Mouse (Mus musculus): Measurements from ENCODE around the gene Rab3b. TPM values are rescaled to one million over a fixed set of nuclear protein-coding genes. Genes with fewer than 3 reads are reported as not detected.

Rab3b gene
- polyA plus RNA-seq, 1 experiment from 2014 or later: 14.5 TPM

DNA sequence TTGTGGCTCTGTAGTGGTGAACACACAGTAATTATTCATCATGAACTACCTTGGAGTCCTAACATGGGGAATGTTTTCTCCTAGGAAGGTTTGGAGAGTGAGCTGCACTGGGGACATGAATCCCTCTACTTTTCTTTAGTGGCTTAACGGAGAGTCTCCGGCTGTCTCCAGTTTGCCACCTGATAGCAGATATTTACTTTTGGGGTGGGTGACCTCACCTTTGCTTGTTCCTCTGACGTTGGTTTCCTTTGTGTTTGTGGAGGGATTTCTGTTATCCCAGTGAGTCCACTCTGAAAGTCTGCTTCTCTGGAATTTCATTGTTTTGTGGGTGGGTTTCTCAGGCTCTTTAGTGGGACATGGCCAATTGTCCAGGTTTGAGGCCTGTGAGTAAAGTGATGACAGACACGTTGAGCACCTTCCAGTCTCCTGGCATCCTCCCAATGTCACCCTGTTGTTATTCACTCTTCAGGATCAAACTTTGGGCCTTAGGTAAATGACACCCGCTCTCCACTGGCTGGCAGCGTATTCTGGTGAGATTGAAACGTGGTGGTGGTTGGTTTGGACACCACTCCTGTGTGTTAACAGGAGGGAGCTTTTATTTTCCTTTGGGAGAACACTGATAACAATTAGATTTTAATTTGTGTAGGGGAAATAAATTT, 36.8 kb upstream of the Rab3b start:
- WGBS: 73% methylated on average over 7 of the region's 7 CpGs
- ATAC-seq (replicated peaks; ENCODE audit: low FRiP score, low TSS enrichment, low read depth) (0 out of 2 replicates have a peak, but pooled peaks have one; percentile 42), DNase-seq (ENCODE audit: low spot score) (no peak)
- H3K27ac ChIP-seq (ENCODE audit: low read depth): peak overlapping the region; percentile 54
- no peaks in the 10 kb centered on the region for H3K27me3 ChIP-seq (replicated peaks; ENCODE audit: control insufficient read depth, insufficient read depth, low read length)
- H3K4me2 ChIP-seq (ENCODE audit: low read length): no peak overlapping the region
- no peaks in the 10 kb centered on the region for H3K36me3 ChIP-seq (ENCODE audit: control insufficient read depth, insufficient read depth, low read length)
- no peak overlapping the region for H3K4me3 ChIP-seq (ENCODE audit: low read depth, low read length)
- no peak overlapping the region for H3K9ac ChIP-seq (ENCODE audit: low read length)
- H3K4me1 ChIP-seq (replicated peaks; ENCODE audit: control insufficient read depth, insufficient read depth, low read length): no peaks in the 10 kb centered on the region; the same call in 1 of the 2 replicates
- H3K9me3 ChIP-seq (ENCODE audit: control insufficient read depth, low read length): no peaks in the 10 kb centered on the region

DNA sequence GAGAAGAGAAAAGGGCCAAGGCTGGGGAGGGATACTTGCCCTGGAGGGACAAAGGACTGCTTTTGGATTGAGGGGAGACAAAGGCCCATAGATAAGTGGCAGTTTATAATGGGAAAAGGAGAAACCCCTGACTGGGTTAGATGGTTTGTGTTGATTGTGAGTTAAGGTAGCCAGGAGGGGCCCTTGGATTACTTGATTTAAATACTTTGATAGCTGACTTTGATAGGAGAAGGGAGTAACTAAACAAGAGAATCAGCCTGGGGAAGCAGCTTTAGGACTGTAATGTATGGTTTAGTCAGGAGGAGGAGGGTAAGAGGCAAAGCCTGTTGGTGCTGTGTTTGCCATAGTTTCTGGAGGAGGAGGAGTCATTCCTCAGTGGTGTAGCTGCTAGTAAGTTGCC, 35.5 kb upstream of the Rab3b start:
- no peak for ATAC-seq (replicated peaks; ENCODE audit: low FRiP score, low TSS enrichment, low read depth)
- H3K36me3 ChIP-seq (ENCODE audit: control insufficient read depth, insufficient read depth, low read length): no peaks in the 10 kb centered on the region

DNA sequence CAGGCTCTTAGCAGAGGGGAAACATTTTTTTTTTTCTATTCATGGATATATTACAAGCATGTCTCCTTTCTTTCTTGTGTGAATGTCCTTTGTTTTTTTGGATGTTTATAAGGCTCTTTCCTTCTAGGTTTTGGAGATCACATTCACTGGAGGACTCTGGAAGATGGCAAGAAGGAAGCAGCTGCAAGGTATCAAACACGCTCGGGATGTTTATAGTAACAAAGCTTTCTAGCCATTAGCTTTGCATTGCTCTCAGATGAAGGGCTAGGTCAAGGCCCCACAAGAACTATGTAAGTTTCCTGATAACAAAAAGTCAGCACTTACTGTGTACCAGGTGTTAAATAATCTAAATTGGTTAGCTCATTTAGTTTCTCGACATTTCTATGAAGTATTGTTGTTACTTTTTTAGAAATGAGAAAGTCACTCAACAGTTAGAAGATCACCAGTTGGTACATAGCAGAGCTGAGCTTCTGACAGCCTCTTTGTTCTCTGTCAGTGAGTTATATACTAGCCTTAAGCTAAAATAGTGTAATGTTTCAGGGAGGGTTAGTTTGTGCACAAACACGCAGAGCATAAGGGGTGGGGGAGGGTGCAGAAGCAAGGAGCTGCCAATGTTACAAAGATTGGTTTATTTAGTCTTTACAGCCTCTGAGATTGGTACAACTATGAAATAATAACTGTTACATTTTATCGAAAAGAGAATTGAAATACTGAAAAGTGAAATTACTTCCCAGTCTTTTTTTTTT, 32.9 kb upstream of the Rab3b start:
- Histone ChIP-seq H3K9ac (ENCODE audit: low read length) (no peak overlapping the region), H3K36me3 (ENCODE audit: control insufficient read depth, insufficient read depth, low read length) (peaks cover 12% of the 10 kb centered on the region; the same call in 1 of the 2 replicates), H3K4me1 (replicated peaks; ENCODE audit: control insufficient read depth, insufficient read depth, low read length) (peaks cover 13% of the 10 kb centered on the region), H3K9me3 (ENCODE audit: control insufficient read depth, low read length) (no peaks in the 10 kb centered on the region), H3K4me3 (ENCODE audit: low read depth, low read length) (no peak overlapping the region), H3K4me2 (ENCODE audit: low read length) (no peak overlapping the region), H3K27ac (ENCODE audit: low read depth) (peak overlapping the region; percentile 54), H3K27me3 (replicated peaks; ENCODE audit: control insufficient read depth, insufficient read depth, low read length) (no peaks in the 10 kb centered on the region)
- DNase-seq (ENCODE audit: low spot score): no peak
- no peak for ATAC-seq (replicated peaks; ENCODE audit: low FRiP score, low TSS enrichment, low read depth)
- WGBS: 53% methylated on average over 5 of the region's 5 CpGs

More for the DNA sequence above, 35.5 kb upstream of the Rab3b start:
- no peaks in the 10 kb centered on the region for H3K27me3 ChIP-seq (replicated peaks; ENCODE audit: control insufficient read depth, insufficient read depth, low read length)
- no peak for DNase-seq (ENCODE audit: low spot score)
- H3K4me3 ChIP-seq (ENCODE audit: low read depth, low read length): no peak overlapping the region
- no peak overlapping the region for H3K9ac ChIP-seq (ENCODE audit: low read length)
- no peaks in the 10 kb centered on the region for H3K9me3 ChIP-seq (ENCODE audit: control insufficient read depth, low read length)
- no peak overlapping the region for H3K4me2 ChIP-seq (ENCODE audit: low read length)
- peaks cover under 1% of the 10 kb centered on the region; the same call in 1 of the 2 replicates for H3K4me1 ChIP-seq (replicated peaks; ENCODE audit: control insufficient read depth, insufficient read depth, low read length)
- no peak overlapping the region for H3K27ac ChIP-seq (ENCODE audit: low read depth)

DNA sequence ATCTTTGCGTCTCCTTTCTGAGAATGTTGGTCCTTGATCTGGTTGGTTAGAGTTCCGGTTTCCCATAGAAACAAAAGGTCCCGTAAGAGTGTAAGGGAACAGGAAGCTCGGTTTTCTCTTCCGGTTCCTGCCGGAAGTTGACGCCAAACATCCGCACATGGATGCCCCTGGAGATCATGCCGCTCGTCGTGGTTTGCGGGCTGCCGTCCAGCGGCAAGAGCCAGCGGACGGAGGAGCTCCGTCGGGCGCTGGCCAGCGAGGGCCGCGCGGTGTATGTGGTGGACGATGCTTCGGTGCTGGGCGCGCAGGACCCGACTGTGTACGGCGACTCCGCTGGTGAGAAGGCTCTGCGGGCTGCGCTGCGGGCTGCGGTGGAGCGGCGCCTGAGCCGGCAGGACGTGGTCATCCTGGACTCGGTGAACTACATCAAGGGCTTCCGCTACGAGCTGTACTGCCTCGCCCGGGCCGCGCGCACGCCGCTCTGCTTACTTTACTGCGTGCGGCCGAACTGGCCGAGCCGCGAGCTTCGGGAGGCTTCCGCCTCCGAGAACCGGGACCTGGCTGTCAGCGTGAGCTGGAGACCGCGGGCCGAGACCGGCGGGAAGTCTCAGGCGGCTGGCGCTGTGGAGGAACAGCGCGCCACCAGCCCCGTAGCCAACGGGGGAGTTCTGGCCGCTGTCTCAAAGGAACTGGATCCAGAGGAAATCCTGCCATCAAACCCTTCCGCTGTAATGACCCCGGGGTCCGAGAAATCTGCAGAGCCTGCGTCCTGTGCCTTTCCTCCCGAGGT, 31.0 kb upstream of the Rab3b start, which contains the start of gene Kti12:
Kti12 (plus strand) TSS at position 71 of the 790 bp plus-strand sequence.
- Histone ChIP-seq H3K4me3 (ENCODE audit: low read depth, low read length) (peak within 1 kb of the TSS; percentile 94), H3K4me2 (ENCODE audit: low read length) (peak within 1 kb of the TSS; percentile 92), H3K27ac (ENCODE audit: low read depth) (peak within 1 kb of the TSS; percentile 89), H3K9me3 (ENCODE audit: control insufficient read depth, low read length) (no peaks in the 10 kb centered on the region), H3K4me1 (replicated peaks; ENCODE audit: control insufficient read depth, insufficient read depth, low read length) (peaks cover 13% of the 10 kb centered on the region), H3K27me3 (replicated peaks; ENCODE audit: control insufficient read depth, insufficient read depth, low read length) (no peaks in the 10 kb centered on the region), H3K9ac (ENCODE audit: low read length) (peak within 1 kb of the TSS; percentile 90), H3K36me3 (ENCODE audit: control insufficient read depth, insufficient read depth, low read length) (peaks cover 16% of the 10 kb centered on the region; the same call in 1 of the 2 replicates)
- under 1% methylated on average over 77 of the region's 77 CpGs for WGBS
- peak; percentile 84 for DNase-seq (ENCODE audit: low spot score)
- ATAC-seq (replicated peaks; ENCODE audit: low FRiP score, low TSS enrichment, low read depth): peak; percentile 88

DNA sequence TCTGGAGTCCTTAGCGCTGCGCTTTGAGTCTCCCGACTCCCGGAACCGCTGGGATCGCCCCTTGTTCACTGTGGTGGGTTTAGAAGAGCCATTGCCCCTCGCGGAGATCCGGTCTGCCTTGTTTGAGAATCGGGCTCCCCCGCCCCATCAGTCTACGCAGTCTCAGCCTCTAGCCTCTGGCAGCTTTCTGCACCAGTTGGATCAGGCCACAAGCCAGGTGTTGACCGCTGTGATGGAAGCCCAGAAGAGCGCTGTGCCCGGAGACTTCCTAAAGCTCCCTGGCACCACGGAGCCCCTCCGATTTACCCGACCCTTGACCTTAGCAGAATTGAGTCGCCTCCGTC, 30.4 kb upstream of the Rab3b start, which contains the start of gene A730015C16Rik:
A730015C16Rik (minus strand) TSS at position 115 of the 344 bp plus-strand sequence.
- peaks cover 13% of the 10 kb centered on the region for H3K4me1 ChIP-seq (replicated peaks; ENCODE audit: control insufficient read depth, insufficient read depth, low read length)
- no peaks in the 10 kb centered on the region for H3K27me3 ChIP-seq (replicated peaks; ENCODE audit: control insufficient read depth, insufficient read depth, low read length)
- peak within 1 kb of the TSS; percentile 92 for H3K4me2 ChIP-seq (ENCODE audit: low read length)
- peak within 1 kb of the TSS; percentile 89 for H3K27ac ChIP-seq (ENCODE audit: low read depth)
- H3K36me3 ChIP-seq (ENCODE audit: control insufficient read depth, insufficient read depth, low read length): peaks cover 21% of the 10 kb centered on the region; the same call in 1 of the 2 replicates
- H3K9me3 ChIP-seq (ENCODE audit: control insufficient read depth, low read length): no peaks in the 10 kb centered on the region
- DNase-seq (ENCODE audit: low spot score) (no peak), ATAC-seq (replicated peaks; ENCODE audit: low FRiP score, low TSS enrichment, low read depth) (no peak)
- H3K9ac ChIP-seq (ENCODE audit: low read length): peak within 1 kb of the TSS; percentile 90
- WGBS: 7% methylated on average over 20 of the region's 20 CpGs
- peak within 1 kb of the TSS; percentile 94 for H3K4me3 ChIP-seq (ENCODE audit: low read depth, low read length)

DNA sequence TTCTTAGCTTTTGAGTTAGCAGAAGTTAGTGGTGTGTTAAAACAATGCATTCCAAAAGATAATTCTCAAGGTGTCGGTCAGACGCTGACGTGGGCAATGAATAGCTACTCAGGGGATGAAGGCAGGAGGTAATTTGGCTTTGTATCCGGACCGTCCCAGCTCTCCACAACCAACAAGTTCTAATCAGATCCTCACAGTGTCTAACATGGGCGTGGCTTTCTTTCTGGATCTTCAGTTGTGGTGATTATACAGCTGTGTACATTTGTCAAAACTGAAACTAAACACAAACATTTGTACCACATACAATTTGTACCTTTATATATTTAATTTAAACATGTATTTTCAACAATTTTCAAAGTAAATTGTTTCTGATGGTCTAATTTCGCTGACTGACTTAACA, 12.1 kb upstream of the Rab3b start:
- Histone ChIP-seq H3K9ac (ENCODE audit: low read length) (no peak overlapping the region), H3K4me1 (replicated peaks; ENCODE audit: control insufficient read depth, insufficient read depth, low read length) (no peaks in the 10 kb centered on the region), H3K9me3 (ENCODE audit: control insufficient read depth, low read length) (no peaks in the 10 kb centered on the region), H3K36me3 (ENCODE audit: control insufficient read depth, insufficient read depth, low read length) (peaks cover 21% of the 10 kb centered on the region), H3K4me2 (ENCODE audit: low read length) (no peak overlapping the region), H3K27me3 (replicated peaks; ENCODE audit: control insufficient read depth, insufficient read depth, low read length) (no peaks in the 10 kb centered on the region), H3K27ac (ENCODE audit: low read depth) (no peak overlapping the region), H3K4me3 (ENCODE audit: low read depth, low read length) (no peak overlapping the region)
- DNase-seq (ENCODE audit: low spot score) (no peak), ATAC-seq (replicated peaks; ENCODE audit: low FRiP score, low TSS enrichment, low read depth) (no peak)
- 77% methylated on average over 7 of the region's 7 CpGs for WGBS

DNA sequence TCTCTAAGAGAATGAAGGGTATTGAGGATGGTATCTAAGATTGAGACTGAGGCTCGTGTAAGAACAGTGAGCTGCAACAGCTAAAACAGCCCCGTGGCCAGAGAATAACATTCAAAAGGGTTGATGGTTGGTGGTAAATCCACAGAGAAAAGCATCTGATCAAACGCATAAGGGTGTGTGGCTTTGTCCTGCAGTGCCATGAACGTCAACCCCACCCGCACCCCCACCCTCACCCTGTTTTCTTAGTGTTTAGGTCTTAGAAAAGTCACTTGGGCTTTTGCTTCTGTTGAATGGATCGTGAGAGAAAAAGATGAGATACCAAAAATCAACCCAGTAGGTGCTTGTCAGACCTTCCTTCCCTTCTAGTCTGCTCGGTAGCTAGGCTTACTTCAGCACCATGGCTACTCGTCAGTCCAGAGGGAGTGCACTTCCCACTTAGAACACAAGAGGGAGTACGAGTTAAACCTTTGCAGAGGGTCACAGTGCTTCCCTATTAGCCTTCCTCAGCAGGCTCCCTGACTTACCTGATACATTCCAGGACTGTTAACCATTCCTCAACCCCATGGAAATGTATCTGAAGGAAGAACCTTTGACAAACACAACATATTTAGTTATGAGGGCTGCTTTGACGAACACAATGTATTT, 9.0 kb upstream of the Rab3b start:
- Histone ChIP-seq H3K9me3 (ENCODE audit: control insufficient read depth, low read length) (no peaks in the 10 kb centered on the region), H3K4me3 (ENCODE audit: low read depth, low read length) (no peak overlapping the region), H3K27me3 (replicated peaks; ENCODE audit: control insufficient read depth, insufficient read depth, low read length) (no peaks in the 10 kb centered on the region), H3K4me2 (ENCODE audit: low read length) (no peak overlapping the region), H3K27ac (ENCODE audit: low read depth) (no peak overlapping the region), H3K36me3 (ENCODE audit: control insufficient read depth, insufficient read depth, low read length) (no peaks in the 10 kb centered on the region), H3K9ac (ENCODE audit: low read length) (no peak overlapping the region), H3K4me1 (replicated peaks; ENCODE audit: control insufficient read depth, insufficient read depth, low read length) (no peaks in the 10 kb centered on the region)
- WGBS: 35% methylated on average over 10 of the region's 10 CpGs
- DNase-seq (ENCODE audit: low spot score) (peak; percentile 94), ATAC-seq (replicated peaks; ENCODE audit: low FRiP score, low TSS enrichment, low read depth) (peak; percentile 74; the same call in 1 of the 2 replicates)

DNA sequence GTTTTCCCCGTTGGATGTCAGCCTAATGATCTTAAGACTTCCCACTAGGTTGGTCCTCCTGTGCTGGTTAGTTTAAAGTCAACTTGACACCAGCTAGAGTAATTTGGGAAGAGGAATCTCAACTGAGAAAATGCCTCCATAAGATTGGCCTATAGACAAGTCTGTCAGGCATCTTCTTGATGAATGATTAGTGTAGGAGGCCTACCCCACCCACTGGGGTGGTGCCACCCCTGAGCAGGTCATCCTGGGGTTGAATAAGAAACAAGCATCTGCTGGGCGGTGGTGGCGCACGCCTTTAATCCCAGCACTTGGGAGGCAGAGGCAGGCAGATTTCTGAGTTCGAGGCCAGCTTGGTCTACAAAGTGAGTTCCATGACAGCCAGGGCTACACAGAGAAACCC, 5.1 kb upstream of the Rab3b start:
- Histone ChIP-seq H3K4me2 (ENCODE audit: low read length) (no peak overlapping the region), H3K9ac (ENCODE audit: low read length) (no peak overlapping the region), H3K36me3 (ENCODE audit: control insufficient read depth, insufficient read depth, low read length) (no peaks in the 10 kb centered on the region), H3K27ac (ENCODE audit: low read depth) (no peak overlapping the region), H3K9me3 (ENCODE audit: control insufficient read depth, low read length) (no peaks in the 10 kb centered on the region), H3K4me1 (replicated peaks; ENCODE audit: control insufficient read depth, insufficient read depth, low read length) (no peaks in the 10 kb centered on the region), H3K27me3 (replicated peaks; ENCODE audit: control insufficient read depth, insufficient read depth, low read length) (no peaks in the 10 kb centered on the region), H3K4me3 (ENCODE audit: low read depth, low read length) (no peak overlapping the region)
- 86% methylated on average over 5 of the region's 5 CpGs for WGBS
- DNase-seq (ENCODE audit: low spot score): no peak
- no peak for ATAC-seq (replicated peaks; ENCODE audit: low FRiP score, low TSS enrichment, low read depth)

Data from intestine, embryonic 14.5 days (tissue).